Mouse (Mus musculus) intestine, postnatal 0 days (tissue): ENCODE results near the gene Rps27. TPM values are rescaled to one million over a fixed set of nuclear protein-coding genes. Genes with fewer than 3 reads are reported as not detected.
"Not testable (repeated sequence)": the region's sequence is repeated elsewhere in the genome, so short reads cannot be mapped to it uniquely, and the experiment has no call there.

Experiments
- ATAC-seq: fragments of 200-750 bp; cut with Nextera tagmentation; 2 replicates; pipeline ENCODE4 v1.8.0; 2017; ENCODE audit warnings: mild to moderate bottlenecking, moderate TSS enrichment, moderate library complexity
- H3K27ac ChIP-seq: fragments of 300-500 bp; sonication (generic); 2 replicates; pipeline ENCODE4 v1.5.1; 2014; ENCODE audit warnings: mild to moderate bottlenecking, low read depth, low read length, moderate library complexity
- H3K27me3 ChIP-seq: fragments of 300-500 bp; sonication (generic); replicated peaks from 2 replicates; pipeline ENCODE4 v1.6.1; 2014; ENCODE audit warnings: low read length, mixed read lengths; ENCODE audit not compliant: control insufficient read depth, insufficient read depth
- H3K36me3 ChIP-seq: fragments of 300-500 bp; sonication (generic); 2 replicates; pipeline ENCODE4 v1.6.1; 2014; ENCODE audit warnings: mild to moderate bottlenecking, moderate library complexity; ENCODE audit not compliant: control insufficient read depth, insufficient read depth
- H3K4me1 ChIP-seq: fragments of 300-500 bp; sonication (generic); replicated peaks from 2 replicates; pipeline ENCODE4 v1.6.1; 2014; ENCODE audit warnings: antibody characterized with exemption, low read length, mixed read lengths; ENCODE audit not compliant: control insufficient read depth, insufficient read depth
- H3K4me2 ChIP-seq: fragments of 300-500 bp; sonication (generic); replicated peaks from 2 replicates; pipeline ENCODE4 v1.6.1; 2014; ENCODE audit warnings: low read depth, mild to moderate bottlenecking, moderate library complexity
- H3K4me3 ChIP-seq: fragments of 300-500 bp; sonication (generic); 2 replicates; pipeline ENCODE4 v1.5.1; 2014; ENCODE audit warnings: low read depth, low read length
- H3K9ac ChIP-seq: fragments of 300-500 bp; sonication (generic); 2 replicates; pipeline ENCODE4 v1.6.1; 2014; ENCODE audit warnings: mild to moderate bottlenecking, low read depth, low read length
- H3K9me3 ChIP-seq: fragments of 300-500 bp; sonication (generic); 2 replicates; pipeline ENCODE4 v1.6.1; 2016; ENCODE audit warnings: mixed run types; ENCODE audit not compliant: control insufficient read depth
- CTCF ChIP-seq: sonication (generic); IDR thresholded peaks from 2 replicates; pipeline ENCODE4 v1.5.1; 2016; ENCODE audit warnings: low read depth, mild to moderate bottlenecking, control low read depth, antibody characterized with exemption, moderate library complexity
- WGBS: fragments of 180-500 bp; shearing (Covaris S2); extraction: QIAGEN DNeasy Blood & Tissue Kit; methylation state at CpG from one replicate; pipeline ENCODE4 v1.1.7; 2014; 5-methylcytosine and 5-hydroxymethylcytosine counted together
- polyA plus RNA-seq: library from polyadenylated mRNA; unstranded; fragments of >200 nt; fragmentation: Nextera tagmentation; extraction: Ambion mirVana; gene quantifications from 2 replicates; pipeline ENCODE4 v1.2.1, GENCODE M21; 2015

Rps27 gene
- polyA plus RNA-seq, 1 experiment from 2014 or later, result 1,181 TPM

DNA sequence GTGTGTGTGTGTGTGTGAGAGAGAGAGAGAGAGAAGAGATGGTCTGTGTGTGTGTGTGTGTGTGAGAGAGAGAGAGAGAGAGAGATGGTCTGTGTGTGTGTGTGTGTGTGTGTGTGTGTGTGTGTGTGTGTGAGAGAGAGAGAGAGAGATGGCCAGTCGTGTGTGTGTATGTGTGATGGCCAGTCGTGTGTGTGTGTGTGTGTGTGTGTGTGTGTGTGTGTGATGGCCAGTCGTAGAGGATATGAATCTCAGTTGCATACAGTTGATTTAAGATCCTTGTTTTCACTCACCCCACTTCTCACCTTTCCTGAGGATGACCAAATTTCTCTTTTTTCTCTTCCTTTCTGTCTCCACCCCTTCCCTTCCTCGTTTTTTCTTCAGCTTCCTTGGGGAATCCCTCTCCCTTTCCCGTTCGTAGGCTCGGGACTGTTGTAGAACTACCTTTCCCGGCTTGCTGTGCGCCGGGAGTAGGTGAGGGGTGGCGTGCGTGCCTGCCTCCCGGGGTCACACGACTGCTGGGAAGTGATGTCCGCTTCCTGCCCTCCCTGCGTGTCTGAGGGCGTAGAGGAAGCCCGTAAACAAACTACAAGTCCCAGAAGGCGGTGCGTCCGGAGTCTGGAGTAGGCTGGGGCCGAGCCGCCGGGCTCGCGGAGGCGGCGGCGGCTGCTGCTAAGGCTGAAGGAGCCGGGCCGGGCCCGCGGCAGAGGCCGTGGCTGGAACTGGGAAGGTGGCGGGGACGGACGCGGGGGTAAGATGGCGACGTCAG, 40.4 kb upstream of the Rps27 start, which contains the start of gene Crtc2:
Crtc2 (plus strand) TSS at position 511 of the 766 bp plus-strand sequence.
- Histone ChIP-seq H3K27ac (peak within 1 kb of the TSS; percentile 81), H3K9ac (peak within 1 kb of the TSS; percentile 85), H3K4me2 (peak within 1 kb of the TSS; percentile 74), H3K27me3 (no peaks in the 10 kb centered on the region), H3K4me1 (0 out of 2 replicates have a peak, but pooled peaks cover 4% of the 10 kb centered on the region), H3K9me3 (no peaks in the 10 kb centered on the region), H3K36me3 (peaks cover 27% of the 10 kb centered on the region), H3K4me3 (peak within 1 kb of the TSS; percentile 91)
- no peak for TF ChIP-seq CTCF
- peak; percentile 96 for ATAC-seq
- WGBS, result under 1% methylated on average over 39 of the region's 40 CpGs

DNA sequence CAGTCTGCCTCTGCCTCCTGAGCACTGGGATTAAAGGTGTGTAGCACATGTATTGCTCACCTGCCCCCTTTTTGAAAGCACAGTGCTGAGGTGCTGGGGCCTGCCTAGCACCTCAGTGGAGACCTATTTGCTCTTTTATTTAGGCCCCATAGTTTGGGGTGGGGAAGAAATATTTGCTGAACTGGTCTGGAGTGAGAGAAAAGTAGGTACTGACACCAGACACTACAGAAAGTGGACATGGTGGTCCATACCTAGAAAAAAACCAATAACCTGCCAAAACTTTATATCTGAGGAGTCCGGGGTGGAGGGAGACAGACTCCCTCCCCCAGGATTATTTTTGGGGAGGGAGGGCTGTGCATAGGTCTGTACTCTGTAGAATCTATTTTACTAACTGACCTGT, 39.7 kb upstream of the Rps27 start:
- H3K9me3 ChIP-seq, H3K27me3 ChIP-seq, H3K9ac ChIP-seq, H3K27ac ChIP-seq, ATAC-seq, H3K4me3 ChIP-seq, H3K4me1 ChIP-seq, H3K4me2 ChIP-seq: not testable (repeated sequence)
- WGBS, result 72% methylated on average over 1 of the region's 1 CpGs
- H3K36me3 ChIP-seq, result peaks cover 24% of the 10 kb centered on the region

DNA sequence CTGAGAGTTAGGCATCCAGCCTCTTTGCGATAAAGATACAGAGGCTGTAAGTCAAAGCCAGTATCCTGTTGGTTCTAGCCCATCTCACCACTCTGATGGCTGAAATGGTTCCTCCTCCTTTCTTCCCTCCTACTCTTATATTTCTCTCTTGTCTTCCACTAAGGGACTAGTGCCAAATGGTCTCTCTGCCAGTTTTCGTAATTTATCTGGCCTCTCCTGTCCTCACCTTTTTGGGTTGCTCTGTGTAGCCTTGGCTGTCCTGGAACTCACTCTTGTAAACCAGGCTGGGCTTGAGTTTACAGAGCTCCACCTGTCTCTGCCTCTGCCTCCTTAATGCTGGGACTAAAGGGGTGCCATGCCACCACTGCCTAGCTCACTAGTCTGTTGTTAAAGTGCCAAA, 39.2 kb upstream of the Rps27 start:
- H3K9ac ChIP-seq, H3K27ac ChIP-seq, ATAC-seq, H3K9me3 ChIP-seq, H3K27me3 ChIP-seq, H3K4me3 ChIP-seq, H3K4me1 ChIP-seq, H3K4me2 ChIP-seq: not testable (repeated sequence)
- peaks cover 21% of the 10 kb centered on the region for H3K36me3 ChIP-seq
- 91% methylated on average over 2 of the region's 2 CpGs for WGBS

DNA sequence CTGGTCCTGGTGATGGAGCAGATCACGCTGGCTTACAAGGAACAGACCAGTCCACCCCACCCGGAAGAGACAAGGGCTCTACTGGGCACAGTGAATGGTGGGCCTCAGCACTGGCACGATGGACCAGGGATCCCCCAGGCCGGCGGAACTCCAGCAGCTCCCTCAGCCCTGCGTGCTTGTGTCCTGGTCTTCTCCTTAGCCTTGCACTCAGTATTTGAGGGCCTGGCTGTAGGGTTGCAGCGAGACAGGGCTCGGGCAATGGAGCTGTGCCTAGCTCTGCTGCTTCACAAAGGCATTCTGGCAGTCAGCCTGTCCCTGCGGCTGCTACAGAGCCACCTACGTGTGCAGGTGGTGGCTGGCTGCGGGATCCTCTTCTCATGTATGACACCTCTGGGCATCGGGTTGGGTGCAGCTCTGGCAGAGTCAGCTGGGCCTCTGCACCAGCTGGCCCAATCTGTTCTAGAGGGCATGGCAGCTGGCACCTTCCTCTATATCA, 38.3 kb upstream of the Rps27 start:
- not testable (repeated sequence) for H3K9me3 ChIP-seq, H3K4me3 ChIP-seq, H3K9ac ChIP-seq, H3K4me1 ChIP-seq, H3K27ac ChIP-seq, H3K4me2 ChIP-seq, H3K27me3 ChIP-seq, ATAC-seq
- peaks cover 17% of the 10 kb centered on the region for H3K36me3 ChIP-seq
- 95% methylated on average over 9 of the region's 12 CpGs for WGBS

DNA sequence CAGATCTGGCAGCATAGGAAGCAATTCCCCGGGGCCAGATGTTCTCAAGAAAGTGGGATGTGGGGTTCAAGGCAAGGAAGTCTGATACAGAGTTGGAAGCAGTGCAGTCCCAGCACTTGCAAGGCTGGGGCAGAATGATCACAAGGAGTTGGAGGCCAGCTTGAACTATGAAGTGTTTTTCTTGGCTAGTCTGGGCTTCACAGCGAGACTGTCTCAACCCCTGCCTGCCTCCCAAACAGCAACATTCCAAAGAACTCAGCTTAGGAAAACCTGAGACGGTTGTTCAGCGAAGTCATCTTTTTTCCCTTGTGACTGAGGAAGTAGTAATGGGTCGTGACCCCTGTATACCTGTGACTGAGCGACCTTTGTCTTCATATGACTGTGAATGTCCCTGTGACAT, 37.3 kb upstream of the Rps27 start:
- no peak for TF ChIP-seq CTCF
- Histone ChIP-seq H3K27me3 (no peaks in the 10 kb centered on the region), H3K4me3 (no peak overlapping the region), H3K27ac (0 out of 2 replicates have a peak overlapping the region, but pooled peaks have one; percentile 11), H3K9me3 (no peaks in the 10 kb centered on the region), H3K4me2 (0 out of 2 replicates have a peak overlapping the region, but pooled peaks have one; percentile 6), H3K4me1 (0 out of 2 replicates have a peak, but pooled peaks cover 4% of the 10 kb centered on the region), H3K9ac (no peak overlapping the region), H3K36me3 (peaks cover 16% of the 10 kb centered on the region)
- 74% methylated on average over 6 of the region's 6 CpGs for WGBS
- no peak for ATAC-seq

DNA sequence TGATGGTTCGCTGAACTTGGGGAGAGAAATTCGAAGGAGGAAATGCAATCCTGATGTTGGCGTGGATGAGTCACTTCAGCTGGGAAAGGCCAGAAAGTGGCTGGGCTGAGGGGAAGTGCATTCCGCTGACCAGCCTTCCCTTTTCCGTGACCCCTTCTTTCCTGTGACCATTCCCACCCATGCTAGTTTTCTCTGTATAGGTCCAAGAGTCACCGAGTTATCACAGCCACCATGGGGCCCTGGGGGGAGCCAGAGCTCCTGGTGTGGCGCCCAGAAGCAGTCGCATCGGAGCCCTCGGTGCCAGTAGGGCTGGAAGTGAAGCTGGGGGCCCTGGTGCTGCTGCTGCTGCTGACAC, 35.3 kb upstream of the Rps27 start:
- peak; percentile 26 for ATAC-seq
- Histone ChIP-seq H3K9me3 (no peaks in the 10 kb centered on the region), H3K27me3 (no peaks in the 10 kb centered on the region)

More for the DNA sequence above, 35.3 kb upstream of the Rps27 start:
- Histone ChIP-seq H3K4me2 (peak overlapping the region; percentile 84), H3K36me3 (peaks cover 16% of the 10 kb centered on the region), H3K27ac (peak overlapping the region; percentile 97), H3K9ac (peak overlapping the region; percentile 85), H3K4me3 (peak overlapping the region; percentile 74), H3K4me1 (peaks cover 1% of the 10 kb centered on the region; the same call in 1 of the 2 replicates)
- TF ChIP-seq CTCF, result peak; percentile 29; the same call in 1 of the 2 replicates
- 0% methylated on average over 10 of the region's 10 CpGs for WGBS
